Mouse (Mus musculus): Measurements from ENCODE around the gene Ccdc116. TPM values are rescaled to one million over a fixed set of nuclear protein-coding genes. Genes with fewer than 3 reads are reported as not detected.
A peak's percentile ranks its signal among the peaks of the same experiment; 100 is the strongest.

Ccdc116 gene
- 0.64 and 0.76 TPM in 2 replicates for polyA plus RNA-seq (2015; fragmentation: Nextera tagmentation; extraction: Ambion mirVana)

GRCm38 (mm10) chr16:17146772-17147235 is at the start of gene Ccdc116:
TSS of gene Ccdc116 (minus strand) at chr16:17147229.

GRCm38 (mm10) chr16:17144339-17144738 is 2.7 kb downstream of the Ccdc116 start, which contains the start of gene Ydjc:
TSS of gene Ydjc (plus strand) at chr16:17144621.

GRCm38 (mm10) chr16:17132089-17132905 is 14.7 kb downstream of the Ccdc116 start, which contains the start of gene Sdf2l1:
TSS of gene Sdf2l1 (minus strand) at chr16:17132383.

GRCm38 (mm10) chr16:17124871-17125520 is 22.0 kb downstream of the Ccdc116 start, which contains the start of gene 2610318N02Rik:
TSS of gene 2610318N02Rik (minus strand) at chr16:17125167.

GRCm38 (mm10) chr16:17110771-17111743 is 36.0 kb downstream of the Ccdc116 start, which contains the start of gene Ppil2:
TSS of gene Ppil2 (minus strand) at chr16:17111257.

MicroRNAs within 50 kb of the gene (microRNA counts, 519-probe panel; counts per million panel counts)
- microRNA mmu-miR-130b: 6,751 counts per million, percentile 61 among the panel's probes with 10 or more counts
- 88.3 counts per million for microRNA mmu-miR-301b

Other genes starting within 250 kb of the Ccdc116 start
- 89.7 and 91.6 TPM in 2 replicates for gene Mapk1, start 163.8 kb downstream of the Ccdc116 start, polyA plus RNA-seq (2015; fragmentation: Nextera tagmentation; extraction: Ambion mirVana)
- 2.8 and 3.9 TPM in 2 replicates for gene Ypel1, start 77.5 kb downstream of the Ccdc116 start, polyA plus RNA-seq (2015; fragmentation: Nextera tagmentation; extraction: Ambion mirVana)
- 61.7 and 73.1 TPM in 2 replicates for gene Ppil2, start 36.0 kb downstream of the Ccdc116 start, polyA plus RNA-seq (2015; fragmentation: Nextera tagmentation; extraction: Ambion mirVana)
- 19.2 and 20.5 TPM in 2 replicates for gene 2610318N02Rik, start 22.1 kb downstream of the Ccdc116 start, polyA plus RNA-seq (2015; fragmentation: Nextera tagmentation; extraction: Ambion mirVana)
- 39.0 and 43.5 TPM in 2 replicates for gene Sdf2l1, start 14.8 kb downstream of the Ccdc116 start, polyA plus RNA-seq (2015; fragmentation: Nextera tagmentation; extraction: Ambion mirVana)
- gene Ydjc, start 2.6 kb downstream of the Ccdc116 start, polyA plus RNA-seq (2015; fragmentation: Nextera tagmentation; extraction: Ambion mirVana): 16.6 and 18.1 TPM in 2 replicates
- gene Ube2l3, start 55.4 kb upstream of the Ccdc116 start, polyA plus RNA-seq (2015; fragmentation: Nextera tagmentation; extraction: Ambion mirVana): 223 and 235 TPM in 2 replicates
- 0.07 and 0.11 TPM in 2 replicates for gene Rimbp3, start 61.4 kb upstream of the Ccdc116 start, polyA plus RNA-seq (2015; fragmentation: Nextera tagmentation; extraction: Ambion mirVana)
- gene Hic2, start 86.3 kb upstream of the Ccdc116 start, polyA plus RNA-seq (2015; fragmentation: Nextera tagmentation; extraction: Ambion mirVana): 0.69 and 0.85 TPM in 2 replicates
- 5.3 and 6.3 TPM in 2 replicates for gene Tmem191c, start 128.8 kb upstream of the Ccdc116 start, polyA plus RNA-seq (2015; fragmentation: Nextera tagmentation; extraction: Ambion mirVana)
- 0.20 and 0.22 TPM in 2 replicates for gene Serpind1, start 184.1 kb upstream of the Ccdc116 start, polyA plus RNA-seq (2015; fragmentation: Nextera tagmentation; extraction: Ambion mirVana)